Mouse (Mus musculus) kidney, embryonic 16.5 days (tissue): Measurements from ENCODE around the gene Birc3. TPM values are rescaled to one million over a fixed set of nuclear protein-coding genes. Genes with fewer than 3 reads are reported as not detected.

ENCODE experiments used
- ATAC-seq: fragments of 200-750 bp; cut with Nextera tagmentation; 2 replicates; pipeline ENCODE4 v1.8.0; 2017; ENCODE audit warnings: moderate TSS enrichment; ENCODE audit not compliant: low FRiP score, low TSS enrichment
- H3K27ac ChIP-seq: fragments of 300-500 bp; sonication (generic); 2 replicates; pipeline ENCODE4 v1.5.1; 2014; ENCODE audit warnings: low read length
- H3K27me3 ChIP-seq: fragments of 300-500 bp; sonication (generic); 2 replicates; pipeline ENCODE4 v1.6.1; 2014; ENCODE audit warnings: low read length, control low read depth, mixed read lengths; ENCODE audit not compliant: insufficient read depth
- H3K36me3 ChIP-seq: fragments of 300-500 bp; sonication (generic); 2 replicates; pipeline ENCODE4 v1.6.1; 2014; ENCODE audit warnings: low read length, control low read depth, mixed read lengths; ENCODE audit not compliant: insufficient read depth
- H3K4me1 ChIP-seq: fragments of 300-500 bp; sonication (generic); 2 replicates; pipeline ENCODE4 v1.6.1; 2014; ENCODE audit warnings: low read length, control low read depth, mixed read lengths; ENCODE audit not compliant: insufficient read depth
- H3K4me2 ChIP-seq: fragments of 300-500 bp; sonication (generic); replicated peaks from 2 replicates; pipeline ENCODE4 v1.6.1; 2014; ENCODE audit warnings: low read depth, low read length
- H3K4me3 ChIP-seq: fragments of 300-500 bp; sonication (generic); 2 replicates; pipeline ENCODE4 v1.5.1; 2014; ENCODE audit warnings: mild to moderate bottlenecking, low read length
- H3K9ac ChIP-seq: fragments of 300-500 bp; sonication (generic); replicated peaks from 2 replicates; pipeline ENCODE4 v1.6.1; 2014; ENCODE audit warnings: low read length
- H3K9me3 ChIP-seq: fragments of 300-500 bp; sonication (generic); 2 replicates; pipeline ENCODE4 v1.6.1; 2016; ENCODE audit warnings: low read length, control low read depth
- WGBS: fragments of 180-500 bp; shearing (Covaris S2); extraction: QIAGEN DNeasy Blood & Tissue Kit; methylation state at CpG from one replicate; pipeline ENCODE4 v1.1.7; 2014; 5-methylcytosine and 5-hydroxymethylcytosine counted together
- polyA plus RNA-seq: library from polyadenylated mRNA; unstranded; fragments of >200 nt; fragmentation: Nextera tagmentation; extraction: Ambion mirVana; gene quantifications from 2 replicates; pipeline ENCODE4 v1.2.1, GENCODE M21; 2015

Birc3 gene
- polyA plus RNA-seq, 1 experiment from 2014 or later, result 7.3 TPM

- Histone ChIP-seq H3K4me3 (no peak overlapping the region), H3K27me3 (no peaks in the 10 kb centered on the region), H3K36me3 (peaks cover 10% of the 10 kb centered on the region; the same call in 1 of the 2 replicates), H3K9ac (no peak overlapping the region), H3K27ac (no peak overlapping the region), H3K4me2 (no peak overlapping the region), H3K9me3 (no peaks in the 10 kb centered on the region), H3K4me1 (no peaks in the 10 kb centered on the region)
- ATAC-seq, result no peak
- 85% methylated on average over 8 of the region's 8 CpGs for WGBS
Observed at GRCm38 (mm10) chr9:7851841-7852240, 21.1 kb downstream of the Birc3 start.

DNA sequence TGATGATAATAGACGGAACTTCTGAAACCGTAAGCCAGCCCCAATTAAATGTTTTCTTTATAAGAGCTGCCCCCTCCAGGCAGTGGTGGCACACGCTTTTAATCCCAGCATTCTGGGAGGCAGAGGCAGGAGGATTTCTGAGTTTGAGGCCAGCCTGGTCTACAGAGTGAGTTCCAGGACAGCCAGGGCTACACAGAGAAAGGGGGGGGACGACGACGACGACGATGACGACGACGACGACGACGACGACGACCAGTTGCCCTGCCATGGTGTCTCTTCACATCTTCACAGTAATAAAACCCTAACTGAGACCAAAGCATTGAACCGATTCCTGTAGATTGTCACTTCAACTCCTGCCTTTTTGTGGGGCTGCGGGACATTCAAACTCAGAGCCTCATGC, 24.8 kb downstream of the Birc3 start:
- WGBS, result 91% methylated on average over 18 of the region's 18 CpGs
- Histone ChIP-seq H3K9me3 (no peaks in the 10 kb centered on the region), H3K9ac (no peak overlapping the region), H3K27ac (no peak overlapping the region), H3K4me3 (no peak overlapping the region), H3K36me3 (peaks cover 7% of the 10 kb centered on the region; the same call in 1 of the 2 replicates), H3K27me3 (no peaks in the 10 kb centered on the region), H3K4me1 (no peaks in the 10 kb centered on the region), H3K4me2 (no peak overlapping the region)
- no peak for ATAC-seq

DNA sequence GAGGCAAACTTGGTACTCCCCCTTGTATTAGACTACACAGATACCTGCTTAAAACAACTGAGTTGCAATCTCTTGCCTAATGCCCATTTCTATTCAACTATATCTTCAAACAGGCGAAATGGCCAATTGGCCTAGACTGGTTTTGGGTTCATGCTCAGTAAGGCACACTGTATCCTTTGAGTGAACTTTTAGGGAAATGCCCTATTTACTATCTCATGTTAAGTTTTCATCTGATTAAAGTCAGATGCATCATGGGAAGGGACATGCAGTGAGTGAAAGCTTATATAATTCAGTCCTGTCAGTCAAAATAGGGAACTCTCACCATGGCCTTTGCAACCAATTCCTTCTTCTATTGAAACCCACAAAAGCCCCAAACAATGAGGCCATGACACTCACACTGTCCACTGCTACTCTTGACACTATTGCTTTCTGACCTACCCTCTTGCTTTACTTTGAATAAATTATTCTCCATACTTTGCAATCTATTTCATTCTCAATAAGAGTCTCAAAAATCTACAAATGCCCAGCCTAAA, 26.3 kb downstream of the Birc3 start:
- Histone ChIP-seq H3K36me3 (peaks cover 7% of the 10 kb centered on the region; the same call in 1 of the 2 replicates), H3K4me2 (no peak overlapping the region), H3K27me3 (no peaks in the 10 kb centered on the region), H3K9ac (no peak overlapping the region), H3K4me1 (no peaks in the 10 kb centered on the region), H3K9me3 (no peaks in the 10 kb centered on the region), H3K4me3 (no peak overlapping the region), H3K27ac (no peak overlapping the region)
- WGBS, result 95% methylated on average over 1 of the region's 1 CpGs
- no peak for ATAC-seq

DNA sequence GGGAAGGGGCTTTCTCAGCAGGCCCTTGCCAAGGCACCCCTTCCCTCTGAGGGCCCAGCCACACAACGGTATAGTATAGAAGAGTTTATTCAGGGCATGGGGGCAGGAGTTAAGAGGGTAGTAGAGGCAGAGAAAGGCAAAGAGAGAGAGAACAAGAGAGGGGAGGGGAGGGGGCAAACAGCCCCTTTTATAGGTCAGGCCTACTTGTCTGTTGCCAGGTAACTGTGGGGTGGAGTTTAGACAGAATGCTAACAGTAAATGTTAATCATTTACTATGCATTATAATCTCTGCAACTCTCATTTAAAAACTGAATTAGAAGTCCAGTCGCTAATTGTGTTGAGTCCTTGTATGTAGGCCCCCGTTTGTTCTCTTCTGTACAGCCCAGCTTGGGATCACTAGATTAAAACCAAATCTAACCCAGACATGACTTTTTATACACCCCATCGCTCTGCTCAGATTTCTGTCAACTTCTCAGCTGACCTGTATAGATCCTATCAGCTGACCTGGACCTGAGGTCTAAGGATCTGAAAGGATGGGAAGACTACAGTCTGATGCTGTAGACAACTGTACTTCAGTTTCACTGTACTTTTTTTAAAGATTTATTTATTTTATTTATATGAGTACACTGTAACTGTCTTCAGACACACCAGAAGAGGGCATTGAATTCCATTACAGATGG, 27.6 kb downstream of the Birc3 start:
- Histone ChIP-seq H3K27ac (no peak overlapping the region), H3K9ac (no peak overlapping the region), H3K4me3 (no peak overlapping the region), H3K4me2 (no peak overlapping the region), H3K4me1 (no peaks in the 10 kb centered on the region), H3K27me3 (no peaks in the 10 kb centered on the region), H3K36me3 (peaks cover 7% of the 10 kb centered on the region; the same call in 1 of the 2 replicates), H3K9me3 (no peaks in the 10 kb centered on the region)
- ATAC-seq, result 0 out of 2 replicates have a peak, but pooled peaks have one; percentile 50
- 61% methylated on average over 4 of the region's 4 CpGs for whole genome bisulfite sequencing

DNA sequence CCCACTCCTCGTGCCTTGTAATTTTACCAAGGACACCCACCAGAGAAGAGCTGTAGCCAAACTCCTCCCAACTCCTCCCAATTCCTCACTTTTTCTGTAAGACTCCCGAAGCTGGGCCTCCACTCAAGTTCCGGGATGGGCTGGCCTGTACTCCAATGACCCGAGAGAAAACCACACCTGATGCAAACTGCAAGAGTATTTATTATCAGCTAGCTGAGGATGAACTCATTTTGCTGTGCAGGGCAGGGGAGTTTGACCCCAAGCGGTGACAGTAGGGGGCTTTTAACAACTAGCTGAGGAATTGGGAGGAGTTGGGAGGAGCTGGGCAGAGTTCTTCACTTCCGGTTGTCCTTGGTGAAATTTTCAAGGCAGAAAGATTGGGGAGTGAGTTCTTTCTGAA, 31.8 kb downstream of the Birc3 start:
- ATAC-seq, result no peak
- Histone ChIP-seq H3K27me3 (no peaks in the 10 kb centered on the region), H3K27ac (no peak overlapping the region), H3K36me3 (no peaks in the 10 kb centered on the region), H3K9me3 (no peaks in the 10 kb centered on the region), H3K9ac (no peak overlapping the region), H3K4me2 (no peak overlapping the region), H3K4me3 (no peak overlapping the region), H3K4me1 (0 out of 2 replicates have a peak, but pooled peaks cover 7% of the 10 kb centered on the region)
- WGBS, result 60% methylated on average over 6 of the region's 6 CpGs

- H3K36me3 ChIP-seq, result peaks cover 10% of the 10 kb centered on the region
- no peaks in the 10 kb centered on the region for H3K9me3 ChIP-seq
- peak overlapping the region; percentile 100 for H3K27ac ChIP-seq
- WGBS, result 14% methylated on average over 14 of the region's 14 CpGs
- peak overlapping the region; percentile 85 for H3K4me2 ChIP-seq
- ATAC-seq, result peak; percentile 20; the same call in 1 of the 2 replicates
- peak overlapping the region; percentile 80 for H3K4me3 ChIP-seq
- peaks cover 20% of the 10 kb centered on the region; the same call in 1 of the 2 replicates for H3K4me1 ChIP-seq
- H3K27me3 ChIP-seq, result no peaks in the 10 kb centered on the region
- H3K9ac ChIP-seq, result peak overlapping the region; percentile 89
Observed at GRCm38 (mm10) chr9:7837806-7838440, 35.1 kb downstream of the Birc3 start.

- peak within 1 kb of the TSS; percentile 100 for H3K27ac ChIP-seq
- peak within 1 kb of the TSS; percentile 85 for H3K4me2 ChIP-seq
- no peaks in the 10 kb centered on the region for H3K9me3 ChIP-seq
- ATAC-seq, result peak; percentile 98
- peak within 1 kb of the TSS; percentile 89 for H3K9ac ChIP-seq
- peaks cover 20% of the 10 kb centered on the region; the same call in 1 of the 2 replicates for H3K4me1 ChIP-seq
- under 1% methylated on average over 68 of the region's 68 CpGs for WGBS
- peaks cover 10% of the 10 kb centered on the region for H3K36me3 ChIP-seq
- peak within 1 kb of the TSS; percentile 80 for H3K4me3 ChIP-seq
- no peaks in the 10 kb centered on the region for H3K27me3 ChIP-seq
Observed at GRCm38 (mm10) chr9:7836905-7837805, 35.8 kb downstream of the Birc3 start, which contains the start of gene Birc2. Gene Birc2, minus strand, starts transcription at chr9:7837064.

DNA sequence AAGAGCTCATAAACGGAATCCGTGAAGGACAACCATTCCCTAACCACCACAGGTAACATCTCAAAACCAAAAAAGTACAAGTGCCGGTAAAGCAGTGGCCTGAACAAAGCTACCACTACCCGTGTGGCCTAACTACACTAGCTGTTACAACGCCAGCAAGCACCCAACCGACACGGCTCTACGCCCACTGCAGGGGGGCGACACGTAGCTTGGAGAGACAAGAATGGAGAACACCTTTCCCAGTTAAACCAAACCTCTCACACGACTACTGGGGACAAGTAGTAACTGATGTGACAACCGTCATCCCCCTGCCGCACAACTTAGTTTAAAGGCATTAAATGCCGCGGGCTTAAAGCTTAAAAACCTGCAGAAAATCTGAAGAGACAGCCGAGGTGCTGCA, 36.7 kb downstream of the Birc3 start:
- WGBS, result 1% methylated on average over 16 of the region's 16 CpGs
- ATAC-seq, result peak; percentile 67; the same call in 1 of the 2 replicates
- H3K27ac ChIP-seq, result peak overlapping the region; percentile 100

GRCm38 (mm10) chr9:7835302-7835701, 37.7 kb downstream of the Birc3 start:
- Histone ChIP-seq H3K9ac (no peak overlapping the region), H3K4me3 (no peak overlapping the region), H3K4me2 (no peak overlapping the region), H3K36me3 (peaks cover 10% of the 10 kb centered on the region), H3K27ac (no peak overlapping the region), H3K4me1 (peaks cover 20% of the 10 kb centered on the region; the same call in 1 of the 2 replicates), H3K9me3 (no peaks in the 10 kb centered on the region), H3K27me3 (no peaks in the 10 kb centered on the region)
- ATAC-seq, result no peak
- WGBS, result 91% methylated on average over 1 of the region's 1 CpGs

More for the DNA sequence above, 36.7 kb downstream of the Birc3 start:
- peaks cover 20% of the 10 kb centered on the region; the same call in 1 of the 2 replicates for H3K4me1 ChIP-seq
- H3K27me3 ChIP-seq, result no peaks in the 10 kb centered on the region
- peak overlapping the region; percentile 89 for H3K9ac ChIP-seq
- H3K4me3 ChIP-seq, result peak overlapping the region; percentile 80
- no peaks in the 10 kb centered on the region for H3K9me3 ChIP-seq
- H3K36me3 ChIP-seq, result peaks cover 10% of the 10 kb centered on the region
- H3K4me2 ChIP-seq, result peak overlapping the region; percentile 85
